Mouse (Mus musculus): Measurements from ENCODE around the gene Gpsm1.

DNA sequence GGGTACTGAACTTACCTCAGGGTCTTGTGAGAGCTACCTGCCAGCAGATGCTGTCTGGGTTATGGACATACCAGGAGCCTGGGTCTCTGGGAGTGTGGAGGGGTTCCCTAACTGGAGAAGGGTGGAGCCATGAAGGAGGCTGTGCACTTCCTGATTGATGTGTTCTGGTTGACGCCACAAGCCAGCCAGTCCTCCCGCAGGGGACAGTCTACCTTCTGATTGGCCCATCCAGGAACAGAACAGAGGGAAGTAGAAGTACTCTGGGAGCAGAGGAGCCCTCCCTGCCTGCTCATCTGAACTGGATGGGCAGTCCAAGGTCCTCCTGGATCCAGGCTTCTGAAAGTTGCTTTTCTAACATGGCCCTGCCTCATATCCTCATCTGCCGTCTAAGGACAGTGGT is 45.5 kb downstream of the Gpsm1 start, which contains the start of gene Card9:
- TF ChIP-seq CTCF (IDR thresholded peaks at IDR 0.05; ENCODE audit: low read depth) (no peak), EP300 (IDR thresholded peaks at IDR 0.05; ENCODE audit: low read depth) (no peak)

All from liver, embryonic 14.5 days (tissue).